Mouse (Mus musculus): Measurements from ENCODE around the gene Trmu. TPM values are rescaled to one million over a fixed set of nuclear protein-coding genes. Genes with fewer than 3 reads are reported as not detected.
A peak's percentile ranks its signal among the peaks of the same experiment; 100 is the strongest.

Gene Trmu
- polyA plus RNA-seq (2015; fragmentation: Nextera tagmentation; extraction: Ambion mirVana) = 48.8 and 53.9 TPM in 2 replicates

DNA sequence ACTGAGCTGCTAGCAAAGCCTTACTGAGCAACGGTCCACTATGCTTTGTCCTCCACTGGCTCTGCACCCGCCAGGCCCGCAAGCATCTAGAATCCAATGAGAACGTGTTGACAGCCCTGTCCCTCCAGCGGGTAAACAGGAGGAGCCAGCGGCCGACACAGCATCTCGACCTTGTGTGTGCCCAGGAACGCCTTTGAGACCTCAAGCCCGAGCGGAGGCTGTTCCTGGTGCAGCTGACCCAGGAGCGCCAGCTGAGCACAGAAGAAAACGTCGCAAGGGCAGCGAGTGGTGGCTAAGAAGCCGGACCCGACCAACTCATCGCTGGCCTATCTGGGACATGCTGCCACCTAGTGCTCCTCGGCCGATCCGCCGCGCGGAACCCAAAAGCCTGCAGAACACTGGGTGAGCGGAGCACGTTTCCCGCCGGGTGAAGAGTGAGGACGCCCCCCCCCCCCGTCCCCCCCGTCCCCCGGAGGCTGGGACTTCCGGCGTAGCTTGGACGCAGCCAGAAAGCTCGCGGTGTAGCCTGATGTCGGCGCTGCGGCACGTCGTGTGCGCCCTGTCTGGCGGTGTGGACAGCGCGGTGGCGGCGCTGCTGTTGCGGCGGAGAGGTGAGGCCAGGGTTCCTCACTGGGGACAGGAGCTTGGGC is at the start of gene Trmu:
Gene Trmu, plus strand, starts transcription at position 465 of the 650 bp plus-strand sequence.
- peak within 1 kb of the TSS; percentile 78 for H3K4me3 ChIP-seq (replicated peaks)
- peaks cover 36% of the 10 kb centered on the region for H3K36me3 ChIP-seq
- ATAC-seq = peak; percentile 98
- peak within 1 kb of the TSS; percentile 86 for H3K9ac ChIP-seq (replicated peaks)
- H3K27me3 ChIP-seq = no peaks in the 10 kb centered on the region
- under 1% methylated on average over 44 of the region's 50 CpGs for WGBS
- peaks cover 27% of the 10 kb centered on the region for H3K4me1 ChIP-seq (replicated peaks)
- no peaks in the 10 kb centered on the region for H3K9me3 ChIP-seq
- peak within 1 kb of the TSS; percentile 94 for H3K4me2 ChIP-seq (replicated peaks)
- H3K27ac ChIP-seq = peak within 1 kb of the TSS; percentile 86

DNA sequence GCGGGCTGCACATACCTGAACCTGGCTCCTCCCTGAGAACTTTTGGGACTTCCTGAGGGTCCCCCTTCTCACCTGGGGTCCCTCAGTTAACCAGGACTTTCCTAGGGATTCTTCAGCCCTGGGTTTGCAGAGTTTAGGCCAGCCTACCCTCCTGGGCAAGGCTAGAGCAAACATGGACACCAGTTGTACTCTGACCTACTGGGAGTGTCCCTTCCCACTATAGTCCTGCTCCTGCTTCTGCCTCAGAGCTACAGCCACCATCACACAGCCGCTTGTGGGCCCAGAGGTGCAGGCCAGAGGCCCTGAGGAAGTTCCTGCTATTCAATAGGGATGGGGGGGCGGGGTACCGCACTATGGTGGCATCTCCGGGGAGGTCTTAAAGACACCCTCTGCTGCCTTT is 49.6 kb upstream of the Trmu start:
- ATAC-seq = no peak
- Histone ChIP-seq H3K27ac (no peak overlapping the region), H3K4me1 (replicated peaks) (peaks cover 12% of the 10 kb centered on the region), H3K27me3 (no peaks in the 10 kb centered on the region), H3K9ac (replicated peaks) (no peak overlapping the region), H3K9me3 (no peaks in the 10 kb centered on the region), H3K36me3 (no peaks in the 10 kb centered on the region), H3K4me2 (replicated peaks) (no peak overlapping the region), H3K4me3 (replicated peaks) (no peak overlapping the region)
- WGBS = 71% methylated on average over 5 of the region's 5 CpGs

DNA sequence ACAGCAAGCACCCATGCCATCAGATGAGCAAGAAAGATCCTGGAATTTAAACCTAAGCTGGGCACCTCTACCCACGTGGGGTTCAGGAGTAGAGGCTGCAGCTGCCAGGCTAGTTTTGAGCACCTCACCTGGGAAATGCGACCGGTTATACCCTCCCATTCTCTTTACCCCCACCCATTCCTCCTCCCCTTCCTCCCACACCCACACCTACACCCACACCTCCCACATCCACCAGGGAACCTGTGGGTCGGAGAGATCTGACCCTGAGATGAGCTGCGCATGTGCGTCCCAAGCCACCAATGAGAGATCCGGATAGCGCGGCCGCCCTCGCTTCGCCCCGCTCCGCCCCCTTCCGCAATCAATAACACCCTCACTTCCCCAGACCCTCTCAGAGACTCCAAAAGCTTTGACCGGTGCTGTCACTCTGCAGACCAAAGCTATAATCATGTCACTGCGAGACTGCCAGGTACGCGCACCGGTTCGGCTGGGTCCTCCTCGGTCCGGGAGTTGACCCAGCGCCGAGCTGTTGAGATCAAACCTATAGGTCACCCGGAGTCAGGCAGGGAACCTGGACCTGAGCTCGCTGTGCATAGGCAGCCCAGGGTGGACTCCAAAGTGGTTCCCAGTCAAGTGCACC is 47.0 kb upstream of the Trmu start, which contains the start of gene Ttc38:
Gene Ttc38, plus strand, starts transcription at position 353 of the 637 bp plus-strand sequence.
- H3K4me3 ChIP-seq (replicated peaks) = peak within 1 kb of the TSS; percentile 62
- H3K27me3 ChIP-seq = no peaks in the 10 kb centered on the region
- H3K36me3 ChIP-seq = no peaks in the 10 kb centered on the region
- no peaks in the 10 kb centered on the region for H3K9me3 ChIP-seq
- peak; percentile 96 for ATAC-seq
- peaks cover 12% of the 10 kb centered on the region for H3K4me1 ChIP-seq (replicated peaks)
- H3K9ac ChIP-seq (replicated peaks) = peak within 1 kb of the TSS; percentile 67
- 2% methylated on average over 27 of the region's 27 CpGs for WGBS
- H3K4me2 ChIP-seq (replicated peaks) = peak within 1 kb of the TSS; percentile 72
- no peak within 1 kb of the TSS for H3K27ac ChIP-seq

DNA sequence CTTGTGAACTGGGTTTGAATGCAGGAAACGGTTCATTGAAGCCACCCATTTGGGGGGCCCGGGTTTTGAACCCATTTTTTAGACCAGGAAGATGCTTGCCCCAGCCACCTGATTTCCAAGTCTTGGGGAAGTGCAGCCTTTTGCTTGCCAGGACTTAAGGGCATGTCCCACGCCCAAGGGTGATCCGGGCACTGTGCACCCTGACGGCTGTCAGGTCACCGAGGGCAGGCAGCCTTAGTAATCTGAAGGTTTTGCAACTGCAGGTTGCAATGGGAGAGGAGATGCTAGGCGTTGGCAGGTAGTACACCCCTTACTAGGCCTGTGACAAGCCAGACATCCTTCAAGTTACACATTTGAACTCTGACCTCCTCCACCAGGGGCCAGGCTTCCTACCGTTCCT is 46.5 kb upstream of the Trmu start:
- peak overlapping the region; percentile 72 for H3K4me2 ChIP-seq (replicated peaks)
- H3K36me3 ChIP-seq = no peaks in the 10 kb centered on the region
- peaks cover 12% of the 10 kb centered on the region for H3K4me1 ChIP-seq (replicated peaks)
- H3K9ac ChIP-seq (replicated peaks) = peak overlapping the region; percentile 67
- WGBS = 53% methylated on average over 8 of the region's 8 CpGs
- ATAC-seq = no peak
- H3K9me3 ChIP-seq = no peaks in the 10 kb centered on the region
- H3K4me3 ChIP-seq (replicated peaks) = peak overlapping the region; percentile 62
- no peaks in the 10 kb centered on the region for H3K27me3 ChIP-seq
- no peak overlapping the region for H3K27ac ChIP-seq

DNA sequence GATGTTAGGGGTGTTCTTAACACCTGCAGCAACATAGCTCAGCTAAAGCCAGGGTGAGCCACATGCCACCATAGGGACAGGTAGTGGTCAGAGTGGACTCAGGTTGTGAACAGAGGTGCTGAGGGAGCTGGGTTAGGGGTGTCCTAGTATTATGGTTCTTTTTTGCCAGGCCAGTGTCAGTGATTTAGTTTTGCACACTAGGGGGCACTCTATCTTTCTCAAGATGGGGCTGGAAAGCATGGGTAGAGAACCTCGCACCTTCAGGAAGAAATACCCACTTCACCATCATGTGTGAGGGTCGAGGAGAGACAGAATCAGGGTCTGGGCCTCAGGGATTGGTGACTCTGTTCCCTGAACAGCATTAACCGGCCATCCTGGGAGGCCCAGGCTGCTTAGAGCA is 43.8 kb upstream of the Trmu start:
- no peak for ATAC-seq
- Histone ChIP-seq H3K27me3 (no peaks in the 10 kb centered on the region), H3K36me3 (no peaks in the 10 kb centered on the region), H3K27ac (no peak overlapping the region), H3K4me1 (replicated peaks) (peaks cover 12% of the 10 kb centered on the region), H3K4me3 (replicated peaks) (no peak overlapping the region), H3K4me2 (replicated peaks) (no peak overlapping the region), H3K9ac (replicated peaks) (no peak overlapping the region), H3K9me3 (no peaks in the 10 kb centered on the region)
- 73% methylated on average over 3 of the region's 3 CpGs for WGBS

DNA sequence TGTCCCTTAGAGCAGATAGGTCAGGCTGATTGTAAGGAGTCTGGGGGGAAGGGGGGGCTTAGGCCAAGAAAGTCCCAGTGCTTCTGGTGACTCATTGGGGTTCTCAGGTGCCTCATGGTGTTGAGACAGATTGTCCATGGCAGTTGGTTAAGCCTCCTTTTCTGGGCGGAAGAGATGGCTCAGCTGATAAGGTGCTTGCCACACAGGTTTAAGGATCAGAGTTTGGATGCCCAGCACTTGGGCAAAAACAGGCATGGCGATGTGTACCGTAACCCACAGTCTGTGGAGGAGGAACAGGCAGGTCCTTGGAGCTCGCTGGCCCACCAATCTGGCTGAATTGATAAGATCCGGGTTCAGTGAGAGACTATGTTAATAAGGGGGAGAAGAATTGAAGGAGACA is 42.2 kb upstream of the Trmu start:
- peaks cover 8% of the 10 kb centered on the region for H3K4me1 ChIP-seq (replicated peaks)
- no peak overlapping the region for H3K4me2 ChIP-seq (replicated peaks)
- H3K27ac ChIP-seq = no peak overlapping the region
- WGBS = 96% methylated on average over 5 of the region's 5 CpGs
- no peak for ATAC-seq
- H3K9ac ChIP-seq (replicated peaks) = no peak overlapping the region
- H3K27me3 ChIP-seq = no peaks in the 10 kb centered on the region
- H3K9me3 ChIP-seq = no peaks in the 10 kb centered on the region
- H3K4me3 ChIP-seq (replicated peaks) = no peak overlapping the region
- H3K36me3 ChIP-seq = no peaks in the 10 kb centered on the region

DNA sequence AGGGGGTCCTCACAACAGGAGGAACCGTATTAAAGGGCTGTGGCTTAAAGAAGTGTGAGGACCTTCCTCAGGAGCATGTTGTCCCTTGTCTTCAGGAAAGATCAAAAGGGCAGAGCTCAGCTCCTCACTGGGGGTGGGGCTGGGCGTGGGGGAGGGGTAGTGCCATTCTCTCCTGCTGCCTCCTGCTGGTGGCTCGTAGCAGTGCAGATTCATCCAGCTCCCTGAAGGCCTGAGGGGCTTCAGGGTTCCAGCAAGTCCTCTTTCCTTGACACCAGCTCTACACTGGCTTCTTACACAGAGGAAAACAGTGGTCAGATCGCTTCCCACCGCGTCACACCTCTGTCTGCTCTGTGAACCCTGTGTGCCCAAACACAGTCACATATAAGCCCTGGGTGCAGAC is 38.1 kb upstream of the Trmu start:
- H3K4me2 ChIP-seq (replicated peaks) = no peak overlapping the region
- no peaks in the 10 kb centered on the region for H3K36me3 ChIP-seq
- no peaks in the 10 kb centered on the region for H3K9me3 ChIP-seq
- WGBS = 34% methylated on average over 6 of the region's 6 CpGs
- no peak overlapping the region for H3K9ac ChIP-seq (replicated peaks)
- no peak for ATAC-seq
- 0 out of 2 replicates have a peak, but pooled peaks cover 3% of the 10 kb centered on the region for H3K4me1 ChIP-seq (replicated peaks)
- H3K27ac ChIP-seq = no peak overlapping the region
- no peak overlapping the region for H3K4me3 ChIP-seq (replicated peaks)
- no peaks in the 10 kb centered on the region for H3K27me3 ChIP-seq

DNA sequence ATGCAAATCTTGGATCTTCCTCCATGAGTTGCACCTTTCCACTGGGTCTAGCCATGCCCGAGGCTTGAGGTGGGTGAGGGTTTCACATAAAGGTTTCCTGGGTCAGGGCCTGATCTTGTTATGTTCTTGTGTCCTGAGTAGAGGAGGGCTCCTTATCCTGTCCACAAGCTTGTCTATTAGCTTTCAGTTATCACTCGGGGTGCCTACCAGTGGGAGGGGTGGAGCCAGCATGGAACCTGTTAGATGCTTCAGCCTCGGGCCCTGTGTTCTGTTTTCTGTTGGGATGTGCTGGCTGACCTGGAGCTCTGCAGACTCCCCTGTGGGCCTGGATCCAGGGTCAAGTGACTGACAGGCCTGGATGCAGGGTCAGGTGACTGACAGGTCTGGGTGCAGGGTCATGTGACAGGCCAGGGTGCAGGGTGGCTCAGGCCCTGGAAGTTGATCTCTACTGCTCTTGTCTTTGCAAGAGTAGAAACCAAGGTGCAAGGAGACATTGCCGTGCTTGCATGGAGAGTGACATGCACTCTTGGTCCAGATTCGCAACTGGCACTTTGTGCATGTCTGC is 37.2 kb upstream of the Trmu start:
- Histone ChIP-seq H3K27ac (no peak overlapping the region), H3K27me3 (no peaks in the 10 kb centered on the region), H3K36me3 (no peaks in the 10 kb centered on the region), H3K9ac (replicated peaks) (no peak overlapping the region; the same call in 1 of the 2 replicates), H3K4me1 (replicated peaks) (0 out of 2 replicates have a peak, but pooled peaks cover 3% of the 10 kb centered on the region), H3K9me3 (no peaks in the 10 kb centered on the region), H3K4me3 (replicated peaks) (no peak overlapping the region), H3K4me2 (replicated peaks) (no peak overlapping the region)
- WGBS = 74% methylated on average over 5 of the region's 5 CpGs
- ATAC-seq = no peak

DNA sequence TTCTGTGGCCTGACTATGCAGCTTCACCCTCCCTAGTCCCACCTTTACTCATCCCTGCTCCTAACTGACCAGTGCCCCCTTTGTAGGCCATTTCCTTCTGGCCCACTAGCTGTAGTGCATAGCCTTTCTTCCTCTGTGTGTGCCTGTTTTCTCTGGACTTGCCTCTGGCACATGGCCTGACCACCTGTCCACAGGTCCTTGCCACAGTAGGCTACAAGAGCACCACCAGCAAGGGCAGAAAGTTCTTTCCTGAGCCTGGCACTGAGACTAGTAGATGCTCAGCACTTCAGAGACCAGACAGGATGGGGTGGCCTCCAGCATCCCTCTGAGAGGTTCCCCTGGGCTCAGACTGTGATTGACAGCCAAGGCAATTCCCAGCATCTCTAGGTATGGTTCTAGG is 34.0 kb upstream of the Trmu start:
- Histone ChIP-seq H3K4me3 (replicated peaks) (no peak overlapping the region), H3K9me3 (no peaks in the 10 kb centered on the region), H3K9ac (replicated peaks) (no peak overlapping the region), H3K36me3 (no peaks in the 10 kb centered on the region), H3K4me1 (replicated peaks) (0 out of 2 replicates have a peak, but pooled peaks cover 3% of the 10 kb centered on the region), H3K27ac (no peak overlapping the region), H3K4me2 (replicated peaks) (no peak overlapping the region), H3K27me3 (no peaks in the 10 kb centered on the region)
- no peak for ATAC-seq

DNA sequence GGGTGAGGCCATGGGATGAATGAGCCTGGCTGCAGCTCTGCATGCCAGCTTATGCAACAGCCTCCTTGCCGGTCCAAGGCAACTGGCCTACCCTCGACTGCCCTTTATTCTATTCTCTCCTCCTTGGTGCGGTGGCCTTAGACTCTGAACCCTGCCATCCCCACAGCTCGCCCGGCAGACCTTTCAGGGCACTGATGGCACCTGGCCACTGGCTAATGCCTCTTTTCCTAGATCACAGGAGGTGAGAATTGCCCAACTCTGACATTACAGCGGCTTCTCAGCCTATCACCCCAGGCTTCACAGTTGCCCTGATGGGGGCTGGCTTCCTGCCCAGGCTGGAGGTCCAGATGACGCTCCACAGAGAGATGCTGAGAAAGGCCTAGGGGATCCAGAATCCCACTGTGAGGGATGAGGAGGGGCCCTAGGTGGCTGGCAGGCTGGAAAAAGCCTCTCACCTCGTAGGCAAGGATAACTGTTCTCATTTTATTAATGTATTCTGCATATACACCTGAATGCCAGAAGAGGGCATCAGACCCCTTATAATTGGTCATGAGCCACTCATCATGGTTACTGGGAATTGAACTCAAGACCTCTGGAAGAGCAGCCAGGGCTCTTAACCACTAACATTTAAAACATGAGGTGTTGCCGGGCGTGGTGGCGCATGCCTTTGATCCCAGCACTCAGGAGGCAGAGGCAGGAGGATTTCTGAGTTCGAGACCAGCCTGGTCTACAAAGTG is 27.3 kb upstream of the Trmu start:
- H3K4me3 ChIP-seq (replicated peaks) = no peak overlapping the region
- no peak overlapping the region for H3K27ac ChIP-seq
- ATAC-seq = no peak
- H3K4me2 ChIP-seq (replicated peaks) = no peak overlapping the region
- H3K9me3 ChIP-seq = no peaks in the 10 kb centered on the region
- H3K36me3 ChIP-seq = no peaks in the 10 kb centered on the region
- 84% methylated on average over 12 of the region's 12 CpGs for WGBS
- no peak overlapping the region for H3K9ac ChIP-seq (replicated peaks)
- H3K27me3 ChIP-seq = no peaks in the 10 kb centered on the region
- no peaks in the 10 kb centered on the region for H3K4me1 ChIP-seq (replicated peaks)

DNA sequence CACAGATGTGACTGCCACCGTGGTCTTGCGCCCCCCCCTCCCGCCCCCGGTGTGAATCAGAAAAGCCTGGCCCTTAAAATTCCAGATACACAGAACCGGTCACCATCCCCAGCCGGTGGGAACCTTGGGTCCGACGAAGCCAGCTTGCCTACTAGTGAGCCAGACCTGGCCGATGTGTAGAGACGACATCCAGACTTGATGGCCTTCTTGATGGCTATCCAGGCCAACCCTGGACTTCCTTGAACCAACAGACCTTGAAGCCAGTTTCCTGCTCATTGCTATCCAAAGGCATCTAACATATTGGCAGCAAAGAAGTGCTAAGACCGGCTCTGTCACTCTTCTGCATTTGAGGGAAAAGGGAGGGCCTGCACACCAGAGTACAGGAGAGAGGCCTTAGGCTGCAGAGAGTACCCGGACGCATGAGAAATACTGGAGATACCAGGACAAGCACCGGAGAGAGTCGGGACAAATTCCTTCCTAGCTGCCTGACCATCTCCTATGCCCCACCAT is 20.1 kb upstream of the Trmu start:
- Histone ChIP-seq H3K27ac (peak overlapping the region; percentile 80), H3K4me1 (replicated peaks) (peaks cover 26% of the 10 kb centered on the region), H3K9ac (replicated peaks) (peak overlapping the region; percentile 87), H3K4me2 (replicated peaks) (peak overlapping the region; percentile 85), H3K4me3 (replicated peaks) (peak overlapping the region; percentile 63), H3K27me3 (no peaks in the 10 kb centered on the region), H3K9me3 (no peaks in the 10 kb centered on the region), H3K36me3 (peaks cover 21% of the 10 kb centered on the region)
- 5% methylated on average over 15 of the region's 15 CpGs for WGBS
- ATAC-seq = peak; percentile 51

Data from midbrain, embryonic 13.5 days (tissue).